In genomic region chr10:8066926-8067325, GRCm38 (mm10) we compare ENCODE assay signal across 24 mouse cellular contexts.
DNase-seq lines count a peak whose midpoint lies in the region; ATAC-seq and TF ChIP-seq lines count a peak whose summit lies in the region.
"Had no signal": no experiment of that assay in that cellular context is flagged by ENCODE, and none has a peak within 500 bp of the region (broad histone marks: within the 10 kb centered on the region; RNA-seq: fewer than 3 reads in every experiment).

No protein-coding gene starts in this region.

- H3K4me2 ChIP-seq in forebrain, embryonic 13.5 days = no peak overlapping the region
- H3K4me2 ChIP-seq: heart, embryonic 13.5 days; kidney, embryonic 15.5 days; midbrain, embryonic 12.5 days; neural tube, embryonic 13.5 days had no signal

- 85% methylated on average over 3 of the region's 3 CpGs for WGBS in forebrain, embryonic 13.5 days

- no peaks in the 10 kb centered on the region; the same call in 1 of the 2 replicates for H3K4me1 ChIP-seq in G1E (ENCODE audit: insufficient read depth, low read depth, low read length)
- peaks cover 6% of the 10 kb centered on the region; the same call in 1 of the 2 replicates for H3K4me1 ChIP-seq in forebrain, embryonic 13.5 days
- H3K4me1 ChIP-seq: forebrain, embryonic 10.5 days; midbrain, embryonic 12.5 days; neural tube, embryonic 13.5 days had no signal

- H3K9me3 ChIP-seq in G1E (replicated peaks) = no peaks in the 10 kb centered on the region
- H3K9me3 ChIP-seq in forebrain, embryonic 13.5 days (replicated peaks) = no peaks in the 10 kb centered on the region
- H3K9me3 ChIP-seq: forebrain, embryonic 10.5 days; heart, embryonic 13.5 days; kidney, embryonic 15.5 days; midbrain, embryonic 12.5 days; neural tube, embryonic 13.5 days had no signal

- no peaks in the 10 kb centered on the region for H3K36me3 ChIP-seq in G1E (replicated peaks)
- no peaks in the 10 kb centered on the region for H3K36me3 ChIP-seq in forebrain, embryonic 13.5 days (ENCODE audit: poor library complexity, severe bottlenecking)
- H3K36me3 ChIP-seq: forebrain, embryonic 10.5 days; heart, embryonic 13.5 days; kidney, embryonic 15.5 days; midbrain, embryonic 12.5 days; neural tube, embryonic 13.5 days had no signal

- ATAC-seq in G1E (ENCODE audit: extremely low read depth, insufficient number of reproducible peaks, low FRiP score, poor library complexity, severe bottlenecking) = peak; percentile 56
- ATAC-seq in hematopoietic stem cell, adult 5-6 weeks (replicated peaks in 1 of 2; ENCODE audit: insufficient read depth in 1 of 2, low FRiP score in 2 of 2, low TSS enrichment in 1 of 2, low read depth in 1 of 2, poor library complexity in 2 of 2, severe bottlenecking in 2 of 2) = peak; percentile 67 to 71
- ATAC-seq in forebrain, embryonic 13.5 days = no peak
- ATAC-seq: CD4-positive, CD25-positive, alpha-beta regulatory T cell, adult 4 months; hindbrain, embryonic 16.5 days; intestine, postnatal 0 days had no signal

- peak; percentile 10 for DNase-seq in lung, postnatal 25 days (ENCODE audit: low spot score)
- DNase-seq in lung, postnatal 10 days = no peak
- DNase-seq in A20 (ENCODE audit: low read depth, low spot score) (peak; percentile 75), G1E (ENCODE audit: low spot score) (no peak)
- no peak for DNase-seq in embryo, embryonic 11 days
- no peak for DNase-seq in right cerebral cortex, adult 2 months (ENCODE audit: low spot score in 2 of 2)
- DNase-seq: adrenal gland, adult 2 months; cerebellum, adult 11 months; cerebellum, postnatal 25 days; gastrocnemius, adult 2 months; layer of hippocampus, postnatal 36 days; lung, adult 18-20 months; lung, postnatal 36 days; right cerebral cortex, adult 18-20 months had no signal

- H3K9ac ChIP-seq in forebrain, embryonic 13.5 days = no peak overlapping the region
- H3K9ac ChIP-seq: heart, embryonic 13.5 days; kidney, embryonic 15.5 days; midbrain, embryonic 12.5 days; neural tube, embryonic 13.5 days had no signal

- no peak overlapping the region for H3K4me3 ChIP-seq in G1E (ENCODE audit: low read depth, low read length)
- no peak overlapping the region for H3K4me3 ChIP-seq in forebrain, embryonic 13.5 days
- H3K4me3 ChIP-seq: forebrain, embryonic 10.5 days; gastrocnemius, adult 2 months; heart, embryonic 13.5 days; kidney, embryonic 15.5 days; midbrain, embryonic 12.5 days; neural tube, embryonic 13.5 days had no signal

- TF ChIP-seq CTCF in G1E (IDR thresholded peaks at IDR 0.05; ENCODE audit: low read depth, low read length) = no peak

- no peaks in the 10 kb centered on the region for H3K27me3 ChIP-seq in G1E (ENCODE audit: insufficient read depth, low read length)
- no peaks in the 10 kb centered on the region for H3K27me3 ChIP-seq in forebrain, embryonic 13.5 days
- H3K27me3 ChIP-seq: heart, embryonic 13.5 days; kidney, embryonic 15.5 days; midbrain, embryonic 12.5 days; neural tube, embryonic 13.5 days had no signal

- H3K27ac ChIP-seq in forebrain, embryonic 13.5 days = no peak overlapping the region
- H3K27ac ChIP-seq: forebrain, embryonic 10.5 days; gastrocnemius, adult 2 months; heart, embryonic 13.5 days; kidney, embryonic 15.5 days; midbrain, embryonic 12.5 days; neural tube, embryonic 13.5 days had no signal

Comparison
In these comparisons a context has a peak if more than half of its experiments do, and no peak if none do; other contexts are left out.
1. DNase-seq: peak in lung, postnatal 25 days (single experiment) and A20 (single experiment); none in lung, postnatal 10 days (single experiment), G1E (single experiment), embryo, embryonic 11 days (single experiment) and right cerebral cortex, adult 2 months (0 of 2).